Mouse (Mus musculus) heart, postnatal 4 days (tissue): Measurements from ENCODE around the gene Hoxb4. TPM values are rescaled to one million over a fixed set of nuclear protein-coding genes. Genes with fewer than 3 reads are reported as not detected.

Experiments used
- DNase-seq: peaks from one replicate; pipeline ENCODE4 v3.0.0; 2021
- total RNA-seq, 2 experiments: library from RNA; stranded (reverse); gene quantifications; 2 replicates each; pipeline ENCODE4 v1.2.3; 2021

Gene Hoxb4
- total RNA-seq, 2 experiments from 2014 or later: 0.74 to 1.0 TPM

- DNase-seq: no peak
Measured at GRCm38 (mm10) chr11:96284774-96285734, 33.0 kb upstream of the Hoxb4 start.

GRCm38 (mm10) chr11:96285771-96286738 lies 32.0 kb upstream of the Hoxb4 start, which contains the start of gene Hoxb7:
TSS of gene Hoxb7 (plus strand) at chr11:96286623.
- no peak for DNase-seq

DNA sequence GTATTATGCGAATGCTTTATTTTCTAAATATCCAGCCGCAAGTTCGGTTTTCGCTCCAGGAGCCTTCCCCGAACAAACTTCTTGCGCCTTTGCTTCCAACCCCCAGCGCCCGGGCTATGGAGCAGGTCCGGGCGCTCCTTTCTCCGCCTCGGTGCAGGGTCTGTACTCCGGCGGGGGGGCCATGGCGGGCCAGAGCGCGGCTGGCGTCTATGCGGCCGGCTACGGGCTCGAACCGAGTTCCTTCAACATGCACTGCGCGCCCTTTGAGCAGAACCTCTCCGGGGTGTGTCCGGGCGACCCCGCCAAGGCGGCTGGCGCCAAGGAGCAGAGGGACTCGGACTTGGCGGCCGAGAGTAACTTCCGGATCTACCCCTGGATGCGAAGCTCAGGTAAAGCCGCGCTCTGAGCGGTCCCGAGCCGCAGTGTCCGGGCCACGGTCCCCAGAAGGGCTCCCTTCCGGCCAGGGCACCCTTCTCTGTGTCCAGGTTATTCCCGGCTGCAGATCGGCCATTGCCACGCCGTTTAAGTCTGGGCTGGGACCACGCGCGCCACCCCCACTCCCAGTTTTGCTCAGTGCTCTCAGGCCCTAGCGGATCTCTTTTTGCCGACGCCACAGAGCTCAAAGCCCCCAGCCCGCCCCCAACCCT lies 31.2 kb upstream of the Hoxb4 start:
- DNase-seq: no peak

- no peak for DNase-seq
Measured at GRCm38 (mm10) chr11:96287411-96287810, 30.7 kb upstream of the Hoxb4 start.

DNA sequence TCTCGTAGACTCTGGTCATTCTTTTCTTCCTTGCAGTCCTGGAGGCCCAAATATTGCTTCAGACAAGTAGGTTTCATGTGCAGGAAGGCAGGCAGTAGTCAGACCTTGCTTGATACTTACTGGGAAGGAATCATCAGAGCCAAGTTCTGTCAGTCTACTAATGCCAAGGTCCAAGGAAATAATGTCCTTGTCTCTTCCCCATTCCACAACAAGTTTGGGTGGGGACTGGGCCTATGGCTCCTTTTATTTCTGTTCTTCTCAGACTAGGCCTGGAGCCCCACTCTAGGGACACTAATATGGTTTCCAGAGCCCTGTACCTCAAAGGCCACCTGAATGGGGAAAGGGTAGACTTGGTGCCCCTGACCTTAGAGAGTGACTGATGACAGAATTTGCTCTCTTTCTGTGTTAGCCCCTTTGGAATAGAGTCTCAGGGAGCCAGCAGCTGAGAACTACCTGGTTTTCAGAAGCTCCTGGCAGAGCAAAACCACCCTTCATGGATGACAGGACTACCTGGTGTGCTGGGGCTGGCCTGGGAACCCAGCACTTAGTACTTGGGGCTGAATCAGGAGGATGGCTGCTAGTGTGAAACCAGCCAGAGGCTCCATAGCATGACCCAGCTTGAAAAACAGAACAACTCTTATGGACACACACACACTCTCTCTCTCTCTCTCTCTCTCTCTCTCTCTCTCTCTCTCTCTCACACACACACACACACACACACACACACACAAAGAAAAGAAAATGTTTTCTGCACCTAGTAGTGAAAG lies 29.4 kb upstream of the Hoxb4 start:
- DNase-seq: no peak

- DNase-seq: no peak
Measured at GRCm38 (mm10) chr11:96289293-96289692, 28.8 kb upstream of the Hoxb4 start.

GRCm38 (mm10) chr11:96289837-96290236 lies 28.2 kb upstream of the Hoxb4 start:
- DNase-seq: no peak

DNA sequence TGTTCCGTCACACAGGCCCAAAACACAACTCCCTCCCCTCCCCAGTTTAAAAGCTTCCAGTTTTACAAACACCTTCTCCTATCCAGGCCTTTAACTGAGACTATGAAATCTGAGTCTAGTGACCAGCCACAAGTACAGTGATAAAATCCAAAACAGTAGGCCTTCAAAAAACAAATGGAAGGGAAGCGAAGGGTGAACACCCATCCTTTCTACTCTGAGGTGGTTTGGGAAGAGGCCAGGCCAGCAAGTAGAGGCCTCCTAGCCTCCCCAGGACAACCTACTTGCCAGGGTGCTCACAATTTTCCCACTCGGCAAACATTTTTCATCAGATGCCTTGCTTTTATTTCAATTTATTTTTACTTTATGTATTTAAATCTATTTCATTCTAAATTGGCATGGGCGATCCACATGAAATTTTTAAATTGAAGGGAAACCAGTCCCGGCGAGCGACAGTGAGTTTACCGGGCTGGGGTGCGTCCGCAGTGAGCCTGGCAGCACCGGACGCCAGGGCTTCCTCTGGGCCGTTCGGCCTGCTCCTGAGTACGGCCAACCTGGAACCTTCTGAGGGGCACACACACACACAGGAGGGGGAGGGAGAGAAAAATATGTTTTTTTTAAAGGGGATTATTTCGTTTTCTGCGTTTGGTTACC lies 27.2 kb upstream of the Hoxb4 start:
- DNase-seq: no peak

- no peak for DNase-seq
Measured at GRCm38 (mm10) chr11:96291681-96292564, 26.1 kb upstream of the Hoxb4 start, which contains the start of gene Hoxb6. TSS of gene Hoxb6 (plus strand) at chr11:96292476.

DNA sequence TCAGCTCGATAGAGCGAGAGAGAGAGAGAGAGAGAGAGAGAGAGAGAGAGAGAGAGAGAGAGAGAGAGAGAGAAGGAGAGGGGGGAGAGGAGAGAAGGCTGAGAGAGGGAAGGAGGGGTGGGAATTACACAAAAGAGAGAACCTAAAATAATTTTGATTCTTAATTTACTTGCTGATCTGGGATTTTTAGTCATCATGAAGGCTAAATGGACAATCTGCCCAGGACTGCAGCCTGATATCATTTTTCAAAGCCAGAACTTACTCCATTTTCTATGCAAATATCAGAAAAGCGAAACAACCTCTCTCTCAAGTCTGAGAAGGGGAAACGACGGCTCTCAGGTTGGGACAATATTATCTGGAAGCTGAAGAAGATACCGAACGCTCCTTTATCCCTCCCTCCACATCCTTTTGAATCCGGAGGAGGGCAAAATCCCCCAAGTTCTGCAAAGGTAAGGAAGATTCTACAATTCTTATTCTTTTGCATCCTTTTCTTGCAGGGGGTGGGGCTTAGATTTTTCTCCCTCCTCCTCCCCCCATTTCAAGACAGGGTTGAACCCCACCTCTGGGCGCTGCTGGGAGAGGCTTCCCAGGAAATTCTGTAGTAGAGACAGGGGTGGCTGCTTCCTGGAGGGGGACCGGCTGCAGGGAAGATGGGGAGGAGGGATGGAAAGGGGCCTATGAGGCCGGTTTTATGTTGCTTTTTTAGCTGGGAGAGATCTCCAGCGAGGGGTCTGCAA lies 25.3 kb upstream of the Hoxb4 start:
- no peak for DNase-seq

GRCm38 (mm10) chr11:96293302-96293921 lies 24.7 kb upstream of the Hoxb4 start:
- DNase-seq: no peak

DNA sequence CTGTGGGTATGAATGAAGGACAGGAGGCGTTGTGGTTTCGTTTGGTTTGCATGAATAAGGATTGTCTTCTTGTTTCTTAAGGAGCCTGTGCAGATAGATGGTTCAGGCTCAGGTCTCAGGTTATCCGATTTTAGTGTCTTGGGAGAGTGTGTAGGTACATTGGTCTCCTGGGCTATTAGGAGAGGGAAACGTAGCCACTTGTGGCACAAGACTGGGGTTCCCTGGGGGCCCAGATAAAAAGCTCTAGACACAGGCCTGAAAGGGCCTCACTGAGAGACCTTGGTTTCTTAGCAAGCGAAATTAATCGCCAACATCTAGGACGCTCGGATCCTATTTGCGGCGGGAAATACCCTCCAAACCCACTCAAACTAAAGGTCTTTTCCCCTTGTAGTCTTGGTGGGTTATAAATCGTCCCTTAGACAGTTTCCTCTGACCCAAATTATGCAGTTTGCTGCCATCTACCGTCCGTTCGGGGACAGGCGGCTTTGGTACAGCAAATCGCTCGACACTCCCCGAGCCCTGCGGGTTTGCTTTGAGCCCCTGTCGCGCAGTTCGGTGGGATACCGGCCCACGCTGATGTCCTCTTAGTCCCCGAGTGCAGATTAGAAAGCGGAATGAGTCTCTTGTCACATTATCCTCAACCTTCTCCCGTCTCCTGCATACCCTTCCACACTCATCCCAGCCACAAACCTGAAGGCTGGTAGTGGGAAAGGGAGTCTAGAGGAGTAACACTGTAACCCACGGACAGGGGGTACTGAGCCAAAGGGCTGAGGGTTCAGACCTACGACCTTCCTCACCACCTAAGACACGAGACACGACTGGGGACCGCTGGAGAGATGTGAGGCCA lies 23.6 kb upstream of the Hoxb4 start:
- peak; percentile 83 for DNase-seq

DNA sequence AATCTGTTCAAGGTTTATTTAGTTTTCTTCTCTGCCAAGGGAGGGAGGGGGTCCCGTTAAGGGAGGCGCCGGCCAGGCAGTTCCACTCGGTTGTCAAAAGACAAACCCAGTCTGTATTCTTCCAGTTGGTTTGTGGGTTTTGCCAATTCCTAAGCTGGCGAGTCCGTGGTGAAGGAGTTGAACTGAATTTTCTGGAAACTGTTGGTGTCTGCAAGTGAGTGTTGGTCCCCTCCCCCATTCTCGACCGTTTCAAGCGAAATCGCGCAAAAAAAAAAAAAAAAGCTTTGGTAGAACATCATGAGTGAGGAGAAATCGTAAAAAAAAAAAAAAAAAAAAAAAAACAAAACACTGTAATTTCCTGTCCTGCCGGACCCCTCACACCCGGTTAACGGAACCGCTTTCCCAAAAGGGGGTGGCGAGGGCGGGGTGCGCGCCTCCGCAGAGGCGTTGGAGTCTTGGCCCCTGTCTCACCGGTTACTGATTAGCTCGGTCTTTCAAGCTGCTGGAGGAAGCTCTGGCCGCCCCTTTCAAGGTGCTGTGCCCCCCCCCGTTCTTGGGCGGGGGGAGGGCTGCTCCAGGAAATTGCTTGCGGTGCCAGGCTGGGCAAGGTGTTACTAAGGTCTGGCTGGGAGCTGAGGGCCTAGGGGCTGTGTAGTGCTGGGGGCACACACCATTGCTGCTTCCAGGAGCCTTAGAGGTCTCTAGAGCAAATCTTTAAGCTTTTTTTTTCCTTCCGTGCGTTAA lies 22.8 kb upstream of the Hoxb4 start:
- DNase-seq: no peak

- no peak for DNase-seq
Measured at GRCm38 (mm10) chr11:96296997-96297396, 21.1 kb upstream of the Hoxb4 start.

DNA sequence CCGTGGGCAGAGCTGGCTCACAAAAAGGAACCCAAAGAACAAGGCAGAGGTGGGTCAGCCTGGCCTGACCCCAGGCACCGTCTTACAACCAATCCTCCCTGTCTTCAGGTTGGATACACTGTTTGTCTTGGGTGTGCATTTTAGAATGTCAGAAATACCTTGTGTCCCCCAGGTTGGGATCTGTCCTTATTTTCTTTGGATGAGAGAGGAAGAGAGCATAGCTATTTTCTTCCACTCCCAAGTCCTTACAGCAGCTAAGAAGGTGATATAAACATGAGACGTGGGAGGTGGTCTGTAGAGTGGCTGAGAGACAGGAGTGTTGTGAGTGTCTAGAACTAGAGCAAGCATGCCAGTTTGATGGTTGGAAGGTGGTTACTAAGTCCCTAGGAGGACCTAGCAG lies 20.6 kb upstream of the Hoxb4 start:
- no peak for DNase-seq

GRCm38 (mm10) chr11:96297968-96298635 lies 20.0 kb upstream of the Hoxb4 start:
- DNase-seq: no peak
